Mouse (Mus musculus) heart, embryonic 10.5 days (tissue): ENCODE data around the gene AW549877. TPM values are rescaled to one million over a fixed set of nuclear protein-coding genes. Genes with fewer than 3 reads are reported as not detected.
A peak's percentile ranks its signal among the peaks of the same experiment; 100 is the strongest.

ENCODE experiments used
- DNase-seq: peaks from one replicate; pipeline ENCODE4 v3.0.0-alpha.2; 2017; ENCODE audit warnings: low spot score
- H3K27ac ChIP-seq: fragments of 300-500 bp; sonication (generic); 2 replicates; pipeline ENCODE4 v1.5.1; 2016; ENCODE audit warnings: mild to moderate bottlenecking
- H3K27me3 ChIP-seq: fragments of 300-500 bp; sonication (generic); 2 replicates; pipeline ENCODE4 v1.6.1; 2016; ENCODE audit warnings: mild to moderate bottlenecking; ENCODE audit not compliant: poor library complexity, insufficient read depth, severe bottlenecking
- H3K36me3 ChIP-seq: fragments of 300-500 bp; sonication (generic); 2 replicates; pipeline ENCODE4 v1.6.1; 2016; ENCODE audit warnings: mild to moderate bottlenecking, moderate library complexity
- H3K4me1 ChIP-seq: fragments of 300-500 bp; sonication (generic); 2 replicates; pipeline ENCODE4 v1.6.1; 2016; ENCODE audit warnings: mild to moderate bottlenecking
- H3K4me3 ChIP-seq: fragments of 300-500 bp; sonication (generic); 2 replicates; pipeline ENCODE4 v1.5.1; 2016; ENCODE audit warnings: mild to moderate bottlenecking, moderate library complexity
- H3K9me3 ChIP-seq: fragments of 300-500 bp; sonication (generic); 2 replicates; pipeline ENCODE4 v1.6.1; 2016; ENCODE audit warnings: mild to moderate bottlenecking, moderate library complexity
- WGBS: fragments of 180-500 bp; shearing (Covaris S2); methylation state at CpG from one replicate; pipeline ENCODE4 v1.1.7; 2016; 5-methylcytosine and 5-hydroxymethylcytosine counted together
- polyA plus RNA-seq: library from polyadenylated mRNA; unstranded; fragments of >200 nt; fragmentation: Nextera tagmentation; extraction: Ambion mirVana; gene quantifications from 2 replicates; pipeline ENCODE4 v1.2.1, GENCODE M21; 2016

Gene AW549877
- 32.4 and 39.0 TPM in 2 replicates for polyA plus RNA-seq

- H3K4me3 ChIP-seq, result peak within 1 kb of the TSS; percentile 85
- H3K4me1 ChIP-seq, result peaks cover 4% of the 10 kb centered on the region; the same call in 1 of the 2 replicates
- peaks cover 15% of the 10 kb centered on the region for H3K36me3 ChIP-seq
- no peaks in the 10 kb centered on the region for H3K9me3 ChIP-seq
- peak within 1 kb of the TSS; percentile 97 for H3K27ac ChIP-seq
- H3K27me3 ChIP-seq, result no peaks in the 10 kb centered on the region
- WGBS, result under 1% methylated on average over 61 of the region's 61 CpGs
- DNase-seq, result peak; percentile 99
Observed at GRCm38 (mm10) chr15:3995448-3996266, at the start of gene AW549877. Gene AW549877, minus strand, starts transcription at chr15:3995744.

GRCm38 (mm10) chr15:4043032-4043471 is 47.5 kb upstream of the AW549877 start:
- DNase-seq, result no peak
- Histone ChIP-seq H3K9me3 (no peaks in the 10 kb centered on the region), H3K27me3 (no peaks in the 10 kb centered on the region), H3K27ac (no peak overlapping the region), H3K36me3 (peaks cover 36% of the 10 kb centered on the region), H3K4me3 (no peak overlapping the region), H3K4me1 (no peaks in the 10 kb centered on the region)
- WGBS, result 20% methylated on average over 4 of the region's 4 CpGs

DNA sequence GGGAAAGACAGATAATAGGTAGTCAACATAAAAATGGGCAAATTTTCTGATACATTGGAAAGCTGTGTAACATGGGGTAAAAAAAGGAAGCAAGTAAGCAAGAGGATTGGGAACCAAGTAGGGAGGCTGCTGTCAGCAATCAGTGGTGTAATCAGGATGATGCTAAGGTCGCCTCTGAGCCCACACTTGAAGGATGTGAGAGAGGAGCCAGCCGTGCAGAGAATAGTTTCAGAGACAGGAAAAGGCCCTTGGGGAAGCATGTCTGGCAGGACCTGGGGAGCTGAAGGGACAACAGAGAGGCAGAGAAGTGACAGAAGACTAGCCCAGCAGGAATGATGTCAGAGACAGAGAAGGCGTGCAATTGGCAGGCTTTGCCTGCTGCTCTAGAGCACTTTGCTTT is 46.9 kb upstream of the AW549877 start:
- Histone ChIP-seq H3K9me3 (no peaks in the 10 kb centered on the region), H3K27ac (no peak overlapping the region), H3K27me3 (no peaks in the 10 kb centered on the region), H3K4me3 (no peak overlapping the region), H3K4me1 (no peaks in the 10 kb centered on the region), H3K36me3 (peaks cover 36% of the 10 kb centered on the region)
- no peak for DNase-seq
- 53% methylated on average over 3 of the region's 3 CpGs for WGBS

GRCm38 (mm10) chr15:4033168-4034004 is 37.8 kb upstream of the AW549877 start:
- 57% methylated on average over 3 of the region's 3 CpGs for WGBS
- peaks cover 33% of the 10 kb centered on the region for H3K36me3 ChIP-seq

GRCm38 (mm10) chr15:4028960-4029359 is 33.4 kb upstream of the AW549877 start:
- Histone ChIP-seq H3K27me3 (no peaks in the 10 kb centered on the region), H3K27ac (no peak overlapping the region), H3K36me3 (no peaks in the 10 kb centered on the region), H3K9me3 (no peaks in the 10 kb centered on the region), H3K4me1 (peaks cover 41% of the 10 kb centered on the region), H3K4me3 (no peak overlapping the region)
- no peak for DNase-seq

More at GRCm38 (mm10) chr15:4033168-4034004, 37.8 kb upstream of the AW549877 start:
- Histone ChIP-seq H3K27ac (peak overlapping the region; percentile 30; the same call in 1 of the 2 replicates), H3K27me3 (no peaks in the 10 kb centered on the region), H3K9me3 (no peaks in the 10 kb centered on the region), H3K4me1 (peaks cover 26% of the 10 kb centered on the region), H3K4me3 (no peak overlapping the region)
- no peak for DNase-seq

- no peak for DNase-seq
- 84% methylated on average over 6 of the region's 6 CpGs for WGBS
- H3K9me3 ChIP-seq, result no peaks in the 10 kb centered on the region
- peaks cover 37% of the 10 kb centered on the region for H3K4me1 ChIP-seq
- H3K27me3 ChIP-seq, result no peaks in the 10 kb centered on the region
- H3K27ac ChIP-seq, result peak overlapping the region; percentile 42; the same call in 1 of the 2 replicates
- H3K4me3 ChIP-seq, result peak overlapping the region; percentile 85
- no peaks in the 10 kb centered on the region for H3K36me3 ChIP-seq
Observed at GRCm38 (mm10) chr15:4028411-4028700, 32.8 kb upstream of the AW549877 start.

DNA sequence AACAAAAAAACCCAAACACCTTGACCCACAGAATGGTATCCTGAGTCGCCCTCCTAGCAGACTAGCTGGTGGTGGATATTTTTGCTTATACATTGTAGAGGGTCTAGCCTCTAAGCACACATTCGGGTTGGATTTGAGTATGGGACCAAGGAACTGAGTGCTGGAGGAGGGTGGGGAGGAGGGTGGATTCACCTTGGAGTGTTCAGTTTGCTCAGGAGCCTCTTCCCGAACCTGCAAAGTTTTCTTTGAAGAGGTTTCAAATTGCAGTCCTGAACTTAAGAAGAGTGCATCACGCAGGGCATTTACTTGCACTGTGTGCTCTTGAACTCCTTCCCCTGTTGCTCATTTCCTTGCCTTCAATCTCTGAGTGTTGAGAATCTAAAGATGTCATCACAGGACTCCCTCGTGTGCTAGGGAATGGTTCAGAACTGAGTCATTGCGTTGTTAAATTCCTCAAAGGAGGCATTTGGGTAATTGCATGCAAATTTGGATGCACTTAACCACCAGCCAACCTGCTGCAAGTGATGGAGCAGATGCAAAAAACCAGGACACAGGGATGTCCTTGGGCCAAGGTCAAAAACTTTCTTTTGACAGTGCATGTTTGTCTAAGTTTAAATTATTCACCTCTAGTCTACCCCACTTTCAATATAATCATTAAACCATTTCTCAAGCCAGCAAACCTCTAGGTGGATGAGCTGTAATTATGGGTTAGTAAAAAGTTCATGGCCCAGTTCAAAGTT is 32.3 kb upstream of the AW549877 start:
- H3K4me1 ChIP-seq, result peaks cover 32% of the 10 kb centered on the region
- no peaks in the 10 kb centered on the region for H3K27me3 ChIP-seq
- H3K27ac ChIP-seq, result peak overlapping the region; percentile 96
- WGBS, result 10% methylated on average over 6 of the region's 6 CpGs
- no peaks in the 10 kb centered on the region for H3K9me3 ChIP-seq
- H3K4me3 ChIP-seq, result peak overlapping the region; percentile 85
- DNase-seq, result no peak
- H3K36me3 ChIP-seq, result no peaks in the 10 kb centered on the region

GRCm38 (mm10) chr15:4026831-4027584 is 31.5 kb upstream of the AW549877 start:
- H3K36me3 ChIP-seq, result no peaks in the 10 kb centered on the region
- peak; percentile 89 for DNase-seq
- peak overlapping the region; percentile 85 for H3K4me3 ChIP-seq
- H3K27ac ChIP-seq, result peak overlapping the region; percentile 96
- H3K4me1 ChIP-seq, result peaks cover 23% of the 10 kb centered on the region
- H3K9me3 ChIP-seq, result no peaks in the 10 kb centered on the region
- H3K27me3 ChIP-seq, result no peaks in the 10 kb centered on the region
- under 1% methylated on average over 64 of the region's 65 CpGs for WGBS

GRCm38 (mm10) chr15:4026231-4026773 is 30.8 kb upstream of the AW549877 start, which contains the start of gene Oxct1:
Gene Oxct1, plus strand, starts transcription at chr15:4026383.
- Histone ChIP-seq H3K27me3 (no peaks in the 10 kb centered on the region), H3K36me3 (no peaks in the 10 kb centered on the region), H3K9me3 (no peaks in the 10 kb centered on the region), H3K4me1 (peaks cover 19% of the 10 kb centered on the region), H3K27ac (peak within 1 kb of the TSS; percentile 96), H3K4me3 (peak within 1 kb of the TSS; percentile 85)
- WGBS, result 0% methylated on average over 45 of the region's 45 CpGs
- peak; percentile 96 for DNase-seq

GRCm38 (mm10) chr15:4025508-4025904 is 30.0 kb upstream of the AW549877 start:
- Histone ChIP-seq H3K9me3 (no peaks in the 10 kb centered on the region), H3K36me3 (no peaks in the 10 kb centered on the region), H3K4me3 (peak overlapping the region; percentile 85), H3K27ac (peak overlapping the region; percentile 96), H3K4me1 (peaks cover 16% of the 10 kb centered on the region), H3K27me3 (no peaks in the 10 kb centered on the region)
- DNase-seq, result no peak
- 52% methylated on average over 11 of the region's 11 CpGs for WGBS

GRCm38 (mm10) chr15:4024726-4025507 is 29.4 kb upstream of the AW549877 start:
- H3K27ac ChIP-seq, result no peak overlapping the region
- no peak overlapping the region for H3K4me3 ChIP-seq
- H3K27me3 ChIP-seq, result no peaks in the 10 kb centered on the region
- DNase-seq, result no peak
- no peaks in the 10 kb centered on the region for H3K36me3 ChIP-seq
- no peaks in the 10 kb centered on the region for H3K9me3 ChIP-seq
- 82% methylated on average over 13 of the region's 13 CpGs for WGBS
- peaks cover 16% of the 10 kb centered on the region for H3K4me1 ChIP-seq
